Mouse (Mus musculus): Measurements from ENCODE around the gene Pak6. TPM values are rescaled to one million over a fixed set of nuclear protein-coding genes. Genes with fewer than 3 reads are reported as not detected.

Pak6 gene
- polyA plus RNA-seq (2014; fragmentation: Nextera tagmentation; extraction: Ambion mirVana): 0.78 and 1.6 TPM in 2 replicates

DNA sequence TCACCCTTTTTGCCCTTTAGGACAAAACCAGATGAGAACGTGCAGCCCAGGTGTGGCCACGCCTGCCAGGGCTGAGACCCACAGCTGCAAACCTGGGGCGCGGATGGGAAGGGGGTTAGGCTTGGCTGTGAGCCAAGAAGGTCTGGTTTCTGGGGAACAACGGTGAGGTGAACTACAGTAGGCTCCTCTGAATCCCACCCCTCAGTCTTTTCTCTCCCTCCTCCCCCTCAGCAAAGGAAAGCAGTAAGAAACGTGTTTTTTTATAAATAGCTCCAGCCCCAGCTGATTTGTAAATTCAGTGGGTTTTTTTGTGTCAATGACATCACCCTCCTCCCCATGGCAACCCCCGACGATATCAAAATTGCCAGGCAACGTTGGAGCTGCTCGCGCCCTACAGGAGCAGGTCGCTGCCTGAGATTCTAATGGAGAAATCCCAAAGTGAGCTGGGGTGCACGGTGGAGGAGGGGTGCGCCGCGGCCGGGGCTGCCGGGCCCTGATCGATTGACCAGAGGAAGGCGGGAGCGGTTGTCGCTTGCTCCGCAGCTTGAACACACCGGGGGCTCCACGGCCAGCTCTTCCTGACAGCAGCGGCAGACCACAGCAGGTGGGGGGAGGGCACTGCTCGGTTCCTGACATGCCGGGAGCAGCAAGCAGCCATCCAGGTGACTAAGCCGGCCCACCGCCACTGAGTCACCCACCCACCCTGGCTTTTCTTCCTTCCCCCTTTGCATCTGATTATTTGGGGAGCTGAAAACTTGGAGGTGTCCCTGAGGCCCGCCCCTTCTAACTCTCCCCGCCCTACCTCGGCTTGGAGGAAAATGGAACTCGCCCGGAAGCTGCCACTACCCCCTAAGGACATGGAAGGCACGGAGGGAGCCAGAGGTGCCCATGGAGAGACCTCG is at the start of gene Pak6:
TSS of gene Pak6 (plus strand) at position 402 of the 902 bp plus-strand sequence.
- ATAC-seq (ENCODE audit: insufficient read depth, low FRiP score, low TSS enrichment) (peak; percentile 24; the same call in 1 of the 2 replicates), DNase-seq (ENCODE audit: low spot score) (peak; percentile 43)
- Histone ChIP-seq H3K4me3 (ENCODE audit: low read depth, low read length) (peak within 1 kb of the TSS; percentile 39), H3K36me3 (ENCODE audit: control insufficient read depth, insufficient read depth, low read length) (no peaks in the 10 kb centered on the region), H3K27ac (ENCODE audit: low read depth, low read length) (no peak within 1 kb of the TSS), H3K4me2 (ENCODE audit: low read depth) (peak within 1 kb of the TSS; percentile 71), H3K27me3 (ENCODE audit: control insufficient read depth, insufficient read depth, low read length) (peaks cover 23% of the 10 kb centered on the region), H3K4me1 (ENCODE audit: control insufficient read depth, insufficient read depth, low read length) (peaks cover 9% of the 10 kb centered on the region), H3K9ac (ENCODE audit: low read length) (peak within 1 kb of the TSS; percentile 54), H3K9me3 (ENCODE audit: control insufficient read depth, low read length) (no peaks in the 10 kb centered on the region)
- WGBS: 2% methylated on average over 37 of the region's 37 CpGs

DNA sequence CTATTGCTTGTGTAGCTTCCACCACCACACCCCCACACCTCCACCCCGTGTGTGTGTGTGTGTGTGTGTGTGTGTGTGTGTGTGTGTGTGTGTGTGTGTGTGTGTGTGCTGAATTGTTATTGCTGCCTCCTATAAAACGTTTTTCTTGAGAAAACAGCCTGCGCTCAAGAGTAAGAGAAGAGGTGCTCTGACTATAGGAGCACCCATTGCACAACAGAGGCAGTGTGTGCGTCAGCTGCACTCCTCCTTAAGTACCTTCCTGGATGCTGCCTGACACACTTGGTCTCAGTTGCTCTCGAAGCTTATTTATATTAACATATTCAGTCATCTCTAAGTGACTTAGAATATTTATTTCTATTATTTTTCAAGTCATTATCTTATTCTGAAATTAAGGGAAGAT is 45.1 kb upstream of the Pak6 start:
- Histone ChIP-seq H3K27ac (ENCODE audit: low read depth, low read length) (no peak overlapping the region), H3K4me2 (ENCODE audit: low read depth) (no peak overlapping the region), H3K9me3 (ENCODE audit: control insufficient read depth, low read length) (no peaks in the 10 kb centered on the region), H3K4me3 (ENCODE audit: low read depth, low read length) (no peak overlapping the region), H3K4me1 (ENCODE audit: control insufficient read depth, insufficient read depth, low read length) (no peaks in the 10 kb centered on the region), H3K27me3 (ENCODE audit: control insufficient read depth, insufficient read depth, low read length) (no peaks in the 10 kb centered on the region), H3K9ac (ENCODE audit: low read length) (no peak overlapping the region), H3K36me3 (ENCODE audit: control insufficient read depth, insufficient read depth, low read length) (peaks cover 23% of the 10 kb centered on the region)
- WGBS: 93% methylated on average over 4 of the region's 5 CpGs
- DNase-seq (ENCODE audit: low spot score) (no peak), ATAC-seq (ENCODE audit: insufficient read depth, low FRiP score, low TSS enrichment) (no peak)

DNA sequence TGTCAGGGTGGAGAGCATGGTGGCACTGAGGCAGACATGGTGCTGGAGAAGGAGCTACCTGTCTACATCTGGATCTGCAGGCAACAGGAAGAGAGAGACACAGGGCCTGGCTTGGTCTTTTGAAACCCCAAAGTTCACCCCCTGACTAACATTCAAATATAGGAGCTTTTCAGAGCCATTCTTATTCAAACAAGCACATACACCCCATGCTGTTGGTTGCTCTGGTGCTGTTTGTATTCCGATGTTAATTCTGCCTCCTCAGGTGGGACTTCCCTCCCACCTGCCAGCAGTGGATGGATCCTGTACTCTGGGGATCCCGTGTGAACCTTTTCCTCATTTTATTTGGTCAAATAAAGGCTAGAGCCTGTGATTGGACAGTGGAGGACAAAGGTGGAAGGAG is 43.0 kb upstream of the Pak6 start:
- H3K27ac ChIP-seq (ENCODE audit: low read depth, low read length): no peak overlapping the region
- no peaks in the 10 kb centered on the region for H3K27me3 ChIP-seq (ENCODE audit: control insufficient read depth, insufficient read depth, low read length)
- ATAC-seq (ENCODE audit: insufficient read depth, low FRiP score, low TSS enrichment) (no peak), DNase-seq (ENCODE audit: low spot score) (no peak)
- no peak overlapping the region for H3K9ac ChIP-seq (ENCODE audit: low read length)
- H3K4me1 ChIP-seq (ENCODE audit: control insufficient read depth, insufficient read depth, low read length): no peaks in the 10 kb centered on the region
- H3K4me2 ChIP-seq (ENCODE audit: low read depth): no peak overlapping the region
- WGBS: 63% methylated on average over 2 of the region's 2 CpGs
- H3K36me3 ChIP-seq (ENCODE audit: control insufficient read depth, insufficient read depth, low read length): peaks cover 16% of the 10 kb centered on the region
- H3K9me3 ChIP-seq (ENCODE audit: control insufficient read depth, low read length): no peaks in the 10 kb centered on the region
- H3K4me3 ChIP-seq (ENCODE audit: low read depth, low read length): no peak overlapping the region

DNA sequence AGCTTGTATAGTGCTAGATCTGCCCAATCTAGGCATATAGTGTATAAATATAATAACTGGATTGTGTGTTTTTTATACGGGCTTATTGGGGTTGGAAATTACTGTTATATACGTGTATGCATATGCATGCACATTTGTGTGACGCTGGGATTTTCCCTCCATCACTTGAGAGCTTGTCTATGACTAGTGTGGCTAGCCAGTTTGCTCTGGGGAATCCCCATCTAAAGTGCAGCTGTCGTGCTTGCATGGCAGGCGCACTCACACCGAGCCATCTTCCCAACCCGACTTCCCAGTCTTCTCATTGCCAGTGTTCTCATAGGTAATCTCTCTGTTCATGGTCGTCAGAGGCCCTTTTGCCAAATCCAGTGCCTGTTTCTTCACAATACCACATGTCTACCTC is 42.5 kb upstream of the Pak6 start:
- H3K9ac ChIP-seq (ENCODE audit: low read length): no peak overlapping the region
- no peaks in the 10 kb centered on the region for H3K9me3 ChIP-seq (ENCODE audit: control insufficient read depth, low read length)
- H3K27ac ChIP-seq (ENCODE audit: low read depth, low read length): no peak overlapping the region
- H3K27me3 ChIP-seq (ENCODE audit: control insufficient read depth, insufficient read depth, low read length): no peaks in the 10 kb centered on the region
- ATAC-seq (ENCODE audit: insufficient read depth, low FRiP score, low TSS enrichment) (no peak), DNase-seq (ENCODE audit: low spot score) (no peak)
- no peak overlapping the region for H3K4me3 ChIP-seq (ENCODE audit: low read depth, low read length)
- H3K4me1 ChIP-seq (ENCODE audit: control insufficient read depth, insufficient read depth, low read length): no peaks in the 10 kb centered on the region
- 90% methylated on average over 8 of the region's 8 CpGs for WGBS
- H3K36me3 ChIP-seq (ENCODE audit: control insufficient read depth, insufficient read depth, low read length): peaks cover 11% of the 10 kb centered on the region
- no peak overlapping the region for H3K4me2 ChIP-seq (ENCODE audit: low read depth)

DNA sequence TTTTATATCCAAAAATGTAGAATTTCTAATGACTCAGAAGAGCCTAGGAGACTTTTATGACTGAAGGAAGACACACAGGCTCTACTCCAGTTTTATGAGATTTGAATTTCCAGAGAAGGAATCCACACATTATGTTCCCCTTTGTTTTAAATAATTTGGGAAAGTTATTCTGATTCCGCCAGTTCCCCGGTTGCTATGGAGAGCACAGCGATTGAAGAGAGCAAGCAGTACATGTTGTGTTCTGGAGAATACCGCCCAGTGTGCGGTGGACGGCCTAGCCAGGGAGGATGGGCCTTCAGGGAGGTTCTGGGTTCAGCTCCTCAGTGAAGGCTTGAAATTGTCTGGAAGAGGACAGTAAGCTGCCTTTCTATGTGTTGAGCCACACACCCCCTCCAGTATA is 33.8 kb upstream of the Pak6 start:
- Histone ChIP-seq H3K4me1 (ENCODE audit: control insufficient read depth, insufficient read depth, low read length) (no peaks in the 10 kb centered on the region), H3K27me3 (ENCODE audit: control insufficient read depth, insufficient read depth, low read length) (no peaks in the 10 kb centered on the region), H3K4me2 (ENCODE audit: low read depth) (no peak overlapping the region), H3K4me3 (ENCODE audit: low read depth, low read length) (no peak overlapping the region), H3K9me3 (ENCODE audit: control insufficient read depth, low read length) (no peaks in the 10 kb centered on the region), H3K36me3 (ENCODE audit: control insufficient read depth, insufficient read depth, low read length) (peaks cover 18% of the 10 kb centered on the region), H3K9ac (ENCODE audit: low read length) (no peak overlapping the region), H3K27ac (ENCODE audit: low read depth, low read length) (no peak overlapping the region)
- DNase-seq (ENCODE audit: low spot score) (no peak), ATAC-seq (ENCODE audit: insufficient read depth, low FRiP score, low TSS enrichment) (no peak)
- 94% methylated on average over 6 of the region's 6 CpGs for WGBS

DNA sequence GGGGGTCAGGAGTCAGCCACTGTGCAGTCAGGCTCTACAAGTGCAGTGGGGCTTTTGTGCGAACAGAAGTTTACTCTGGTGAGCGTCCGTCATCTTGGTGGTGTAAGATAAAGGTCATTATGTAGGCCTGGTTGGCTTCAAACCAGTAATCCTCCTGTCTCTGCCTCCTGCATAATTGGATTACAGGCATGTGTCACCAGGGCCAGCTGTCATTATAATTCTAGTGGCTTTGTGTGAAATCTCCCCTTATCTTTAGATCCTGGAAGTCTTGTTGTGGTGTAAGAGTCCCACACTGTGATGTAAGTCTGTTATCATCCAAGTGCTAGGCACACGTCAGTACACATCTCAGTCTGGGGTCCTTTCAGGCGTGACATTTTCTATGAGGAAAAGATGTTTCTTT is 29.7 kb upstream of the Pak6 start:
- Histone ChIP-seq H3K4me1 (ENCODE audit: control insufficient read depth, insufficient read depth, low read length) (no peaks in the 10 kb centered on the region), H3K27ac (ENCODE audit: low read depth, low read length) (no peak overlapping the region), H3K27me3 (ENCODE audit: control insufficient read depth, insufficient read depth, low read length) (no peaks in the 10 kb centered on the region), H3K4me2 (ENCODE audit: low read depth) (no peak overlapping the region), H3K4me3 (ENCODE audit: low read depth, low read length) (no peak overlapping the region), H3K36me3 (ENCODE audit: control insufficient read depth, insufficient read depth, low read length) (peaks cover 15% of the 10 kb centered on the region), H3K9me3 (ENCODE audit: control insufficient read depth, low read length) (no peaks in the 10 kb centered on the region), H3K9ac (ENCODE audit: low read length) (no peak overlapping the region)
- 88% methylated on average over 5 of the region's 5 CpGs for WGBS
- DNase-seq (ENCODE audit: low spot score) (no peak), ATAC-seq (ENCODE audit: insufficient read depth, low FRiP score, low TSS enrichment) (no peak)

DNA sequence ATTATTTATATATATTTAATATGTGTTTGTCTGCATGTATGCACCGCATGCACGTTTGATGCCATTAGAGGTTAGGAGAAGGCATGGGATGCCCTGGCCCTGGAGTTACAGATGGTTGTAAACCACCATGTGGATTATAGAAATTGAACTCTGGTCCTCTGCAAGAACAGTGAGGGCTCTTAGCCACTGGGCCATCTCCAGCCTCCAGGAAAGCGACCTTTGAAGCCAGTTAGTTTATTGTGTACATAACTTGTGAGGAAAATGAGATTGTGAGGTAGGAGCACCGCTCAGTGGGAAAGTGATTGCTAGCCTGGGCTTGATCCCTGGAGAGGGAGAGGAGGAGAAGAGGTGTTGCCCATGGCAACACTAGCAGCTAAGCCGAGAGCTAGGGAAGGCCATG is 25.8 kb upstream of the Pak6 start:
- no peak for ATAC-seq (ENCODE audit: insufficient read depth, low FRiP score, low TSS enrichment)
- no peak overlapping the region for H3K4me3 ChIP-seq (ENCODE audit: low read depth, low read length)
- no peaks in the 10 kb centered on the region for H3K9me3 ChIP-seq (ENCODE audit: control insufficient read depth, low read length)
- no peaks in the 10 kb centered on the region for H3K27me3 ChIP-seq (ENCODE audit: control insufficient read depth, insufficient read depth, low read length)
- WGBS: 86% methylated on average over 5 of the region's 5 CpGs
- H3K36me3 ChIP-seq (ENCODE audit: control insufficient read depth, insufficient read depth, low read length): peaks cover 17% of the 10 kb centered on the region
- no peaks in the 10 kb centered on the region for H3K4me1 ChIP-seq (ENCODE audit: control insufficient read depth, insufficient read depth, low read length)
- H3K9ac ChIP-seq (ENCODE audit: low read length): no peak overlapping the region
- H3K4me2 ChIP-seq (ENCODE audit: low read depth): no peak overlapping the region
- H3K27ac ChIP-seq (ENCODE audit: low read depth, low read length): no peak overlapping the region
- no peak for DNase-seq (ENCODE audit: low spot score)

DNA sequence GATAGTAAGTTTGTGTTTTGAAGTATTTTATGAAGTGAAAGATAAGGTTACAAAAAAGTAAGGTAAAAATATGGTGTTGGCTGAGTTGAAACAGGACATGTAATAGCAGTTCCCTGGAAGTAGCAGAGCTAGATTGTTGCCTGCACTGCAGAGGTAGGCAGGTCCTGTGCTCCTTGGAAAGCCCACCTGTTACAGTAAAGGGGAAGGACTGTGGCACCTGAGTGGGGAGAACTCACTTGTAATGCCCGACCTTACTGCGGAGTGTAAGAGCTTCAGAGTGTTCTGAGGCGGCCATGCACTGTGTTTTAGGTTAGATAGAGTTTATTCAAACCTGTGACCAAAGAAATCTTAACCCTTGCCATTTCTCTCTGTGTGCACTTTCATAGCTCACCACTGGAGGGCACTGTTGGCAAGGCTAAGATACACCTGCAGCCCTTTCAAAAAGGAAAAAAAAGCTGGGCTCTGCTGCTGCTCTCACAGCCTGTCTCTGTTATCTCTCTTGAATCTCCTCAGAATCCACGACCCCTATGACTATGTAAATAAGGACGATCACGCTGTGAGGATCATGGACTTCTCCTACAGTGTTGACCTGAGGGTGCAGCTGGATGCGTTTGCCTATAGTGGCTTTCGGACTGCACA is 25.1 kb upstream of the Pak6 start:
- Histone ChIP-seq H3K36me3 (ENCODE audit: control insufficient read depth, insufficient read depth, low read length) (peaks cover 17% of the 10 kb centered on the region), H3K9ac (ENCODE audit: low read length) (no peak overlapping the region), H3K4me3 (ENCODE audit: low read depth, low read length) (no peak overlapping the region), H3K27me3 (ENCODE audit: control insufficient read depth, insufficient read depth, low read length) (no peaks in the 10 kb centered on the region), H3K4me2 (ENCODE audit: low read depth) (no peak overlapping the region), H3K9me3 (ENCODE audit: control insufficient read depth, low read length) (no peaks in the 10 kb centered on the region), H3K4me1 (ENCODE audit: control insufficient read depth, insufficient read depth, low read length) (no peaks in the 10 kb centered on the region), H3K27ac (ENCODE audit: low read depth, low read length) (no peak overlapping the region)
- DNase-seq (ENCODE audit: low spot score): peak; percentile 71
- ATAC-seq (ENCODE audit: insufficient read depth, low FRiP score, low TSS enrichment): no peak
- WGBS: 51% methylated on average over 8 of the region's 8 CpGs

DNA sequence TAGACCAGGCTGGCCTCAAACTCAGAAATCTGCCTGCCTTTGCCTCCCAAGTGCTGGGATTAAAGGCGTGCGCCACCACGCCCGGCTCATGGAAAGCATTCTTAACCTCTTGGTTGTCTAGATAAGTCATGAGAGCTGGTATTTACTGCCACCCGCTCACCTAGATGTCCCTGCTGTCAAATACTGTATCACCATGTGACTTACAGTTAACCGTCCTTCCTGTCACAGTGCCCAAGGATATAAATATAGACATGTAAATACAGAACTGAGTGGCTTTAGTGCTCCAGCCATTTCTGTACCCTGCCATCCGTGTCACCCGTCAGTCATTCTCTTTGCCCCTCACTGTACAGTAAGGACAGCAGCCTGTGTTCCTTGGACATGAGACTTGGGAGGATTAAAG is 24.4 kb upstream of the Pak6 start:
- Histone ChIP-seq H3K9ac (ENCODE audit: low read length) (no peak overlapping the region), H3K4me1 (ENCODE audit: control insufficient read depth, insufficient read depth, low read length) (no peaks in the 10 kb centered on the region), H3K9me3 (ENCODE audit: control insufficient read depth, low read length) (no peaks in the 10 kb centered on the region), H3K27ac (ENCODE audit: low read depth, low read length) (no peak overlapping the region), H3K27me3 (ENCODE audit: control insufficient read depth, insufficient read depth, low read length) (no peaks in the 10 kb centered on the region), H3K36me3 (ENCODE audit: control insufficient read depth, insufficient read depth, low read length) (peaks cover 16% of the 10 kb centered on the region), H3K4me2 (ENCODE audit: low read depth) (no peak overlapping the region), H3K4me3 (ENCODE audit: low read depth, low read length) (no peak overlapping the region)
- ATAC-seq (ENCODE audit: insufficient read depth, low FRiP score, low TSS enrichment) (no peak), DNase-seq (ENCODE audit: low spot score) (no peak)
- whole genome bisulfite sequencing: 96% methylated on average over 8 of the region's 8 CpGs
